Mouse (Mus musculus) heart, embryonic 15.5 days (tissue): Measurements from ENCODE around the gene Crabp2. TPM values are rescaled to one million over a fixed set of nuclear protein-coding genes. Genes with fewer than 3 reads are reported as not detected.
A peak's percentile ranks its signal among the peaks of the same experiment; 100 is the strongest.

Experiments used
- ATAC-seq: fragments of 200-750 bp; cut with Nextera tagmentation; replicated peaks from 2 replicates; pipeline ENCODE4 v1.8.0; 2017; ENCODE audit warnings: low read depth, moderate TSS enrichment; ENCODE audit not compliant: insufficient number of reproducible peaks, insufficient read depth, low FRiP score
- H3K27ac ChIP-seq: fragments of 300-500 bp; sonication (generic); 2 replicates; pipeline ENCODE4 v1.5.1; 2015; ENCODE audit warnings: mild to moderate bottlenecking, inconsistent platforms
- H3K27me3 ChIP-seq: fragments of 300-500 bp; sonication (generic); 2 replicates; pipeline ENCODE4 v1.6.1; 2015; ENCODE audit warnings: inconsistent platforms
- H3K36me3 ChIP-seq: fragments of 300-500 bp; sonication (generic); 2 replicates; pipeline ENCODE4 v1.6.1; 2015; ENCODE audit warnings: mild to moderate bottlenecking, inconsistent platforms
- H3K4me1 ChIP-seq: fragments of 300-500 bp; sonication (generic); replicated peaks from 2 replicates; pipeline ENCODE4 v1.6.1; 2015; ENCODE audit warnings: inconsistent platforms
- H3K4me2 ChIP-seq: fragments of 300-500 bp; sonication (generic); 2 replicates; pipeline ENCODE4 v1.6.1; 2015; ENCODE audit warnings: inconsistent platforms, mild to moderate bottlenecking, moderate library complexity
- H3K4me3 ChIP-seq: fragments of 300-500 bp; sonication (generic); 2 replicates; pipeline ENCODE4 v1.5.1; 2015; ENCODE audit warnings: mild to moderate bottlenecking, inconsistent platforms
- H3K9ac ChIP-seq: fragments of 300-500 bp; sonication (generic); 2 replicates; pipeline ENCODE4 v1.6.1; 2015; ENCODE audit warnings: mild to moderate bottlenecking, inconsistent platforms
- H3K9me3 ChIP-seq: fragments of 300-500 bp; sonication (generic); replicated peaks from 2 replicates; pipeline ENCODE4 v1.6.1; 2016; ENCODE audit warnings: inconsistent platforms
- WGBS: fragments of 180-500 bp; shearing (Covaris S2); methylation state at CpG from one replicate; pipeline ENCODE4 v1.1.7; 2015; ENCODE audit warnings: mixed read lengths; 5-methylcytosine and 5-hydroxymethylcytosine counted together
- polyA plus RNA-seq: library from polyadenylated mRNA; unstranded; fragments of >200 nt; fragmentation: Nextera tagmentation; extraction: Ambion mirVana; gene quantifications from 2 replicates; pipeline ENCODE4 v1.2.1, GENCODE M21; 2015

Gene Crabp2
- polyA plus RNA-seq, 1 experiment from 2014 or later: 4.1 TPM

GRCm38 (mm10) chr3:87945781-87946540 is 2.5 kb upstream of the Crabp2 start:
- peaks cover 14% of the 10 kb centered on the region for H3K36me3 ChIP-seq
- H3K4me3 ChIP-seq: no peak overlapping the region
- 42% methylated on average over 12 of the region's 12 CpGs for WGBS
- H3K27ac ChIP-seq: no peak overlapping the region
- peaks cover 36% of the 10 kb centered on the region for H3K4me1 ChIP-seq
- no peak overlapping the region for H3K9ac ChIP-seq
- H3K27me3 ChIP-seq: peaks cover 57% of the 10 kb centered on the region
- no peak overlapping the region for H3K4me2 ChIP-seq
- no peaks in the 10 kb centered on the region for H3K9me3 ChIP-seq
- ATAC-seq: no peak

GRCm38 (mm10) chr3:87946541-87946860 is 2.0 kb upstream of the Crabp2 start:
- Histone ChIP-seq H3K4me3 (no peak overlapping the region), H3K4me1 (peaks cover 36% of the 10 kb centered on the region), H3K9ac (no peak overlapping the region), H3K27ac (no peak overlapping the region), H3K27me3 (peaks cover 62% of the 10 kb centered on the region), H3K9me3 (no peaks in the 10 kb centered on the region), H3K4me2 (no peak overlapping the region), H3K36me3 (peaks cover 8% of the 10 kb centered on the region)
- no peak for ATAC-seq
- 20% methylated on average over 1 of the region's 1 CpGs for WGBS

- Histone ChIP-seq H3K9me3 (no peaks in the 10 kb centered on the region), H3K9ac (peak overlapping the region; percentile 41), H3K4me3 (peak overlapping the region; percentile 39), H3K27ac (no peak overlapping the region), H3K4me2 (peak overlapping the region; percentile 64), H3K36me3 (0 out of 2 replicates have a peak, but pooled peaks cover 4% of the 10 kb centered on the region), H3K27me3 (peaks cover 69% of the 10 kb centered on the region), H3K4me1 (peaks cover 42% of the 10 kb centered on the region)
- 7% methylated on average over 26 of the region's 26 CpGs for whole genome bisulfite sequencing
- no peak for ATAC-seq
Measured at GRCm38 (mm10) chr3:87947056-87947810, 1.2 kb upstream of the Crabp2 start.

- Histone ChIP-seq H3K4me1 (peaks cover 48% of the 10 kb centered on the region), H3K27ac (no peak overlapping the region), H3K9me3 (no peaks in the 10 kb centered on the region), H3K4me3 (peak overlapping the region; percentile 39), H3K4me2 (peak overlapping the region; percentile 64), H3K27me3 (peaks cover 74% of the 10 kb centered on the region), H3K9ac (peak overlapping the region; percentile 41), H3K36me3 (no peaks in the 10 kb centered on the region)
- ATAC-seq: no peak
- 1% methylated on average over 15 of the region's 17 CpGs for WGBS
Measured at GRCm38 (mm10) chr3:87947811-87948199, 661 bp upstream of the Crabp2 start.

GRCm38 (mm10) chr3:87949266-87949954 is 944 bp downstream of the Crabp2 start:
- Histone ChIP-seq H3K9me3 (no peaks in the 10 kb centered on the region), H3K4me1 (peaks cover 50% of the 10 kb centered on the region), H3K27me3 (peaks cover 80% of the 10 kb centered on the region), H3K27ac (no peak overlapping the region), H3K36me3 (no peaks in the 10 kb centered on the region), H3K4me2 (no peak overlapping the region; the same call in 1 of the 2 replicates), H3K4me3 (peak overlapping the region; percentile 39; the same call in 1 of the 2 replicates), H3K9ac (no peak overlapping the region)
- ATAC-seq: no peak
- WGBS: 20% methylated on average over 16 of the region's 16 CpGs

GRCm38 (mm10) chr3:87949955-87950515 is 1.6 kb downstream of the Crabp2 start:
- peaks cover 45% of the 10 kb centered on the region for H3K4me1 ChIP-seq
- WGBS: 25% methylated on average over 13 of the region's 13 CpGs
- H3K27me3 ChIP-seq: peaks cover 80% of the 10 kb centered on the region
- 0 out of 2 replicates have a peak overlapping the region, but pooled peaks have one; percentile 7 for H3K4me3 ChIP-seq
- ATAC-seq: no peak
- H3K9ac ChIP-seq: no peak overlapping the region
- H3K27ac ChIP-seq: no peak overlapping the region
- H3K36me3 ChIP-seq: no peaks in the 10 kb centered on the region
- H3K4me2 ChIP-seq: no peak overlapping the region; the same call in 1 of the 2 replicates
- no peaks in the 10 kb centered on the region for H3K9me3 ChIP-seq

GRCm38 (mm10) chr3:87951946-87952345 is 3.5 kb downstream of the Crabp2 start:
- WGBS: 9% methylated on average over 12 of the region's 12 CpGs

GRCm38 (mm10) chr3:87952440-87952839 is 4.0 kb downstream of the Crabp2 start:
- Histone ChIP-seq H3K27ac (no peak overlapping the region), H3K9ac (peak overlapping the region; percentile 41), H3K4me2 (peak overlapping the region; percentile 67), H3K9me3 (no peaks in the 10 kb centered on the region), H3K4me1 (peaks cover 35% of the 10 kb centered on the region), H3K36me3 (no peaks in the 10 kb centered on the region), H3K27me3 (peaks cover 56% of the 10 kb centered on the region), H3K4me3 (peak overlapping the region; percentile 45)
- WGBS: 3% methylated on average over 5 of the region's 5 CpGs
- ATAC-seq: peak; percentile 71

More at GRCm38 (mm10) chr3:87951946-87952345, 3.5 kb downstream of the Crabp2 start:
- H3K27me3 ChIP-seq: peaks cover 61% of the 10 kb centered on the region
- peak overlapping the region; percentile 41 for H3K9ac ChIP-seq
- H3K27ac ChIP-seq: no peak overlapping the region
- H3K4me3 ChIP-seq: peak overlapping the region; percentile 45
- peaks cover 40% of the 10 kb centered on the region for H3K4me1 ChIP-seq
- no peak for ATAC-seq
- H3K4me2 ChIP-seq: peak overlapping the region; percentile 67
- H3K9me3 ChIP-seq: no peaks in the 10 kb centered on the region
- no peaks in the 10 kb centered on the region for H3K36me3 ChIP-seq

- Histone ChIP-seq H3K9ac (no peak overlapping the region), H3K4me2 (no peak overlapping the region), H3K27ac (no peak overlapping the region), H3K4me1 (peaks cover 23% of the 10 kb centered on the region), H3K27me3 (peaks cover 8% of the 10 kb centered on the region; the same call in 1 of the 2 replicates), H3K4me3 (no peak overlapping the region), H3K36me3 (no peaks in the 10 kb centered on the region), H3K9me3 (no peaks in the 10 kb centered on the region)
- no peak for ATAC-seq
- 26% methylated on average over 1 of the region's 1 CpGs for WGBS
Measured at GRCm38 (mm10) chr3:87958056-87958455, 9.6 kb downstream of the Crabp2 start.

GRCm38 (mm10) chr3:87958476-87958875 is 10.0 kb downstream of the Crabp2 start:
- 26% methylated on average over 4 of the region's 4 CpGs for WGBS
- H3K27ac ChIP-seq: no peak overlapping the region
- H3K4me2 ChIP-seq: no peak overlapping the region
- no peaks in the 10 kb centered on the region for H3K9me3 ChIP-seq
- H3K4me3 ChIP-seq: no peak overlapping the region
- ATAC-seq: no peak
- no peak overlapping the region for H3K9ac ChIP-seq
- peaks cover 23% of the 10 kb centered on the region for H3K4me1 ChIP-seq
- H3K27me3 ChIP-seq: peaks cover 5% of the 10 kb centered on the region; the same call in 1 of the 2 replicates
- H3K36me3 ChIP-seq: no peaks in the 10 kb centered on the region

GRCm38 (mm10) chr3:87958967-87959366 is 10.5 kb downstream of the Crabp2 start:
- no peaks in the 10 kb centered on the region for H3K36me3 ChIP-seq
- no peak overlapping the region for H3K4me2 ChIP-seq
- peaks cover 5% of the 10 kb centered on the region; the same call in 1 of the 2 replicates for H3K27me3 ChIP-seq
- no peak overlapping the region for H3K27ac ChIP-seq
- no peak for ATAC-seq
- H3K9me3 ChIP-seq: no peaks in the 10 kb centered on the region
- H3K4me3 ChIP-seq: no peak overlapping the region
- H3K4me1 ChIP-seq: peaks cover 23% of the 10 kb centered on the region
- WGBS: 75% methylated on average over 1 of the region's 1 CpGs
- no peak overlapping the region for H3K9ac ChIP-seq
